Mouse (Mus musculus): ENCODE data around the gene 1190005I06Rik.

DNA sequence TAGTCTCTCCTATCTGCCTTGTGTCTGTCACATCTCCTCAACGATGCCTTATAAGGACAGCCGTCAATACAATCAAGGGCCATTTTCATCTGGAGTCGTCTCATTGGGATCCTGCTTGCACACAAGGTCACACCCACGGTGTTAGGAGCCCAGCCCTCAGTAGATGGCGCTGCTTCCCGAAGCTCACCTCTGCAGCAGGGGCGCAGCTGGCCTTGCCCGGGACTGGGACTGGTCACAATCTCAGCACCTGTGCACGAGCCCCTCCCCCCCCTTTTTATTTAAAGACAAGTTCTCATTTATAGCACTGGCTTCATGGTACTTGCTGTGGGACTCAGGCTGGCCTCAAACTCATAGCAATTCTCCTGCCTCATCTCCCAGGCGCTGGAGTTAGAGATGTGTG is 36.2 kb upstream of the 1190005I06Rik start:
- TF ChIP-seq POLR2A (IDR thresholded peaks at IDR 0.05; ENCODE audit: low read depth, low read length) (no peak), CTCF (IDR thresholded peaks at IDR 0.05; ENCODE audit: extremely low read depth, insufficient read length, insufficient replicate concordance, low read depth, low read length) (peak; percentile 93)

Data from small intestine, adult 2 months (tissue).